Mouse (Mus musculus): ENCODE measurements around the gene Wdr46.
"Not testable (repeated sequence)": the region's sequence is repeated elsewhere in the genome, so short reads cannot be mapped to it uniquely, and the experiment has no call there.

The Wdr46 gene

GRCm38 (mm10) chr17:33952015-33952414 lies 11.6 kb downstream of the Wdr46 start:
- DNase-seq (ENCODE audit: low read depth, low spot score), result not testable (repeated sequence)

- DNase-seq (ENCODE audit: low read depth, low spot score), result no peak
Measured at GRCm38 (mm10) chr17:33952879-33953278, 12.4 kb downstream of the Wdr46 start.

- DNase-seq (ENCODE audit: low read depth, low spot score), result no peak
Measured at GRCm38 (mm10) chr17:33953310-33953709, 12.8 kb downstream of the Wdr46 start.

GRCm38 (mm10) chr17:33953961-33954565 lies 13.6 kb downstream of the Wdr46 start:
- DNase-seq (ENCODE audit: low read depth, low spot score), result no peak

GRCm38 (mm10) chr17:33954646-33955554 lies 14.4 kb downstream of the Wdr46 start:
- DNase-seq (ENCODE audit: low read depth, low spot score), result no peak

- DNase-seq (ENCODE audit: low read depth, low spot score), result peak; percentile 99
Measured at GRCm38 (mm10) chr17:33955555-33956214, 15.2 kb downstream of the Wdr46 start, which contains the start of the genes Vps52 and Rps18. Gene Vps52 (plus strand): TSS chr17:33955812. Gene Rps18 (minus strand): TSS chr17:33956001.

- no peak for DNase-seq (ENCODE audit: low read depth, low spot score)
Measured at GRCm38 (mm10) chr17:33956336-33956735, 15.9 kb downstream of the Wdr46 start.

- DNase-seq (ENCODE audit: low read depth, low spot score), result no peak
Measured at GRCm38 (mm10) chr17:33957493-33957892, 17.0 kb downstream of the Wdr46 start.

GRCm38 (mm10) chr17:33958451-33958850 lies 18.0 kb downstream of the Wdr46 start:
- no peak for DNase-seq (ENCODE audit: low read depth, low spot score)

- DNase-seq (ENCODE audit: low read depth, low spot score), result no peak
Measured at GRCm38 (mm10) chr17:33959135-33959534, 18.7 kb downstream of the Wdr46 start.

- no peak for DNase-seq (ENCODE audit: low read depth, low spot score)
Measured at GRCm38 (mm10) chr17:33959948-33960347, 19.5 kb downstream of the Wdr46 start.

- DNase-seq (ENCODE audit: low read depth, low spot score), result no peak
Measured at GRCm38 (mm10) chr17:33962876-33963275, 22.4 kb downstream of the Wdr46 start.

GRCm38 (mm10) chr17:33965082-33965845 lies 24.8 kb downstream of the Wdr46 start:
- no peak for DNase-seq (ENCODE audit: low read depth, low spot score)

GRCm38 (mm10) chr17:33965846-33966550 lies 25.5 kb downstream of the Wdr46 start:
- no peak for DNase-seq (ENCODE audit: low read depth, low spot score)

GRCm38 (mm10) chr17:33968489-33968888 lies 28.0 kb downstream of the Wdr46 start:
- peak; percentile 70 for DNase-seq (ENCODE audit: low read depth, low spot score)

GRCm38 (mm10) chr17:33968927-33969326 lies 28.5 kb downstream of the Wdr46 start:
- DNase-seq (ENCODE audit: low read depth, low spot score), result peak; percentile 52

GRCm38 (mm10) chr17:33969394-33969793 lies 28.9 kb downstream of the Wdr46 start:
- no peak for DNase-seq (ENCODE audit: low read depth, low spot score)

- peak; percentile 59 for DNase-seq (ENCODE audit: low read depth, low spot score)
Measured at GRCm38 (mm10) chr17:33972691-33973090, 32.2 kb downstream of the Wdr46 start.

- DNase-seq (ENCODE audit: low read depth, low spot score), result no peak
Measured at GRCm38 (mm10) chr17:33973572-33973971, 33.1 kb downstream of the Wdr46 start.

GRCm38 (mm10) chr17:33977861-33978557 lies 37.5 kb downstream of the Wdr46 start:
- no peak for DNase-seq (ENCODE audit: low read depth, low spot score)
